Mouse (Mus musculus) gastrocnemius, postnatal 25 days (tissue): ENCODE results near the gene Gm14401. TPM values are rescaled to one million over a fixed set of nuclear protein-coding genes. Genes with fewer than 3 reads are reported as not detected.
"Not testable (repeated sequence)": the region's sequence is repeated elsewhere in the genome, so short reads cannot be mapped to it uniquely, and the experiment has no call there.

ENCODE experiments used
- DNase-seq: peaks from one replicate; pipeline ENCODE4 v3.0.0; 2022
- long read RNA-seq, 2 experiments: library from polyadenylated mRNA; stranded (forward); transcript quantifications; one replicate each; pipeline ENCODE4 v2.0.0; 2021
- total RNA-seq, 2 experiments: library from RNA; stranded (reverse); gene quantifications; 1 replicate in 1 of 2; 2 replicates in 1 of 2; pipeline ENCODE4 v1.2.3; 2021

The Gm14401 gene
- under 1 TPM; 0.75 to 0.82 TPM for total RNA-seq
- long read RNA-seq, experiment 1 = 0 reads
- long read RNA-seq, experiment 2, partial matches to known transcripts = 0 of 2 reads
- long read RNA-seq, experiment 2, other reads (novel, unspliced or antisense) = 2 of 2 reads

DNA sequence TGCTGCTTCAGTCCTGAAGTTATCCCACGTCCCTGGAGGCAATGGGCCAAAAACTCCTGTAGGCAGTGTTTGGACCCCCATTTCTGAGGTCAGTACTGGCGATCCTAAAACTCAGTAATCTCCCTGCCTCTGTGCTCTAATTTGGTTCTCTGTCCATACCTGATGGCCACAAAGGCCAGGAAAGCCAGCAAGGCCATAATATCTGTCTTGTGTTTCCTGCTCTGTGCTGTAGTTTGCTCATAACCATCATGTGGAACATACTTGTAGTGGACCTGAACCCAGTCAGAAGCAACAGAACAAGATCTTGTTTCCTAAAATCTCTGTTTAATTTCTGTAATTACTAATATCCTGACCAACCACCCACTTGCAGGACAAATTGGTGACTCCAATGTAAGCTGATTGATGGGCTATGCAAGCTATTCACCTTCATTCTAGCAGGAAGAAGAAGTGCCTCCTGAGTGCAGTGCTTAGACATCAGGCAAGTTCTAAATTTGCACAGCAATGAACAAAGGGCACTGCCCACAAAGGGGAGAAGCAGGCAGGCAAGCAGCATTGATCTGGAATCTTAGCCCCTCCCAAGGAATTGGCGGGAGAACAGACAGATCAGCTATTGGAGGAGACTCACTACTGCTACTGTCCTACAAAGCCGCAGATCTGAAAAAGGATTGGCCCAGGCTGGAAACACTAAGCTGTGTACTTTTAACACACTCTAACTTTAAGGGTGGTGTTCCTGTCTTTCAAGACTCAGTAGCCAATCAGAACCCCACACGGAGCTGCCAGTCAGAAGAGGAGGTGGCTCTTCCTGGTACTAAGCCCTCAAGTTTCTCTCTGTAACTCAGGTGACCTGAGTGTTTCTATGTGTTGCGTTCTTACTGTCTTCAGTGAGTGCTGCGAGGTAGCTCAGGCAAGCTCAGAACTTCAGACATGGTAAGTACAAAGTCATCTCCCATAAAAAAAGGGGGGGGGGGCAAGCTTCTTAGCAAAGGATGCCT is at the start of gene Gm14401:
Gene Gm14401 (plus strand): TSS at position 889 of the 992 bp plus-strand sequence.
- not testable (repeated sequence) for DNase-seq

DNA sequence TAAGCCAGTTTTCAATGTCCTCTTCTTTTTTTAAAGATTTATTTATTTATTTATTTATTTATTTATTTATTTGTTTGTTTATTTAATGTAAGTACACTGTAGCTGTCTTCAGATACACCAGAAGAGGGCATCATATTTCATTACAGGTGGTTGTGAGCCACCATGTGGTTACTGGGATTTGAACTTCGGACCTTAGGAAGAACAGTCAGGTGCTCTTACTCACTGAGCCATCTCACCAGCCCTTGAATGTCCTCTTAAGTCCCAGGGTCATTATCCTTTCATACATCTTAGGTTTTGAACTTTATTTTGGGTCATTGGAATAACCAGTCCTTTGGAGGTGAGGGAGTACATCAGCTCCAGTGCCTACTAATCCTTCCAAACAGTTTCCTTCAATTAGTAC is 1.3 kb upstream of the Gm14401 start:
- DNase-seq = not testable (repeated sequence)

DNA sequence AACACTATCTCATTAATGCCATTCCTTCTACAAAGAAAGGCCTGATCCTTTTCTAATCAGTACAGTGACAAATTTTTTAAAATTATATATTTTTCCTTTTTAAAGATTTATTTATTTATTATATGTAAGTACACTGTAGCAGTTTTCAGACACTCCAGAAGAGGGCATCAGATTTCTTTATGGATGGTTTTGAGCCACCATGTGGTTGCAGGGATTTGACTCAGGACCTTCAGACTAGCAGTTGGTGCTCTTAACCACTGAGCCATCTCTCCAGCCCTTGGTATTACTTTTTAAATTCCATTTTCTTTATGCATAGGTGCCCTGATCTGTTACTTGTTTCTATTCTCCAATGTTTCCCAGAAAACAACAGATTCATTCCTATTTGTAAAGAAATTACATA is 895 bp downstream of the Gm14401 start:
- not testable (repeated sequence) for DNase-seq

DNA sequence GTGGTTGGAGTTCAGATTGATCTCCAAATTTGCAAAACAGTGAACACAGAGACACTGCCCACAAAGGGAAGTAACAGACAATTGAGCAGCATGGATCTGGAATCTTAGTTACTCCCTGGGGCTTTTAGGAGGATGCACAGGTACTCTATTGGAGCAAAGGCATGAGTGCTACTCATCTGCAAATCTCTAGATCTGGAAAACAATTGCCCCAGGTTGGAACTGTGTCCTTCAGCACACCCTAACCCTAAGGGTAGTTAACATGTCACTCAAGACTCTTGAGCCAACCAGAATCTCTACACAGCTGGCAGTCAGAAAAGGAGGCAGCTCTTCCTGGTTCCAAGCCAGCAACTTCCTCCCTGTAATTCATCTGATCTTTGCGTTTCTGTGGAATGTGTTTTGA is 5.7 kb downstream of the Gm14401 start:
- DNase-seq = not testable (repeated sequence)

DNA sequence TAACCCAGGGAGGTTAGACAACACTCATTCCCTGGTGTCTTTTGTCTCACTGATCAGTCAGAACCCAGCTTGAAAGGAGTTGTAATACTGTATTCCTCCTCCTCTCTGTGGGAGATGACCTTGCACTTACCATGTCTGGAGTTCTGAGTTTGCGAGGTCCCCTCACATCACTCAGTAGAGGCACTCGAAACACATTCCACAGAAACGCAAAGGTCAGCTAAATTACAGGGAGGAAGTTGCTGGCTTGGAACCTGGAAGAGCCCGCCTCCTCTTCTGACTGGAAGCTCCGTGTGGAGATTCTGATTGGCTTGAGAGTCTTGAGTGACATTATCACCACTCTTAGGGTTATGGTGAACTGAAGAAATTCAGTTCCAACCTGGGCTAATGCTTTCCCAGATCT is 35.0 kb downstream of the Gm14401 start:
- not testable (repeated sequence) for DNase-seq

- not testable (repeated sequence) for DNase-seq
Observed at GRCm38 (mm10) chr2:177129097-177129496, 55.0 kb downstream of the Gm14401 start.

Other genes with a start within 250 kb of the Gm14401 start
- not detected for gene Gm14408, start 243.2 kb upstream of the Gm14401 start, total RNA-seq
- gene Gm14296, start 146.5 kb upstream of the Gm14401 start, total RNA-seq = 1 to 10 TPM; 3.0 to 3.8 TPM
- gene Gm14419, start 73.4 kb upstream of the Gm14401 start, total RNA-seq = 10 to 100 TPM; 20.6 to 21.1 TPM
- gene Gm14410, start 132.1 kb downstream of the Gm14401 start, total RNA-seq = 10 to 100 TPM; 12.0 to 17.1 TPM
- under 1 TPM; 0.51 to 0.54 TPM for gene Gm14409, start 192.7 kb downstream of the Gm14401 start, total RNA-seq
- gene Gm14412, start 250.0 kb downstream of the Gm14401 start, total RNA-seq = 1 to 10 TPM; 1.2 to 1.6 TPM